Mouse (Mus musculus) forebrain, embryonic 13.5 days (tissue): ENCODE results near the gene AC131692.1. TPM values are rescaled to one million over a fixed set of nuclear protein-coding genes. Genes with fewer than 3 reads are reported as not detected.

ENCODE experiments used
- ATAC-seq: fragments of 200-750 bp; cut with Nextera tagmentation; 2 replicates; pipeline ENCODE4 v1.8.0; 2017
- H3K27ac ChIP-seq: fragments of 300-500 bp; sonication (generic); 2 replicates; pipeline ENCODE4 v1.5.1; 2015; ENCODE audit warnings: inconsistent platforms, mild to moderate bottlenecking, moderate library complexity
- H3K27me3 ChIP-seq: fragments of 300-500 bp; sonication (generic); 2 replicates; pipeline ENCODE4 v1.6.1; 2015; ENCODE audit warnings: mild to moderate bottlenecking, inconsistent platforms
- H3K36me3 ChIP-seq: fragments of 300-500 bp; sonication (generic); 2 replicates; pipeline ENCODE4 v1.6.1; 2015; ENCODE audit warnings: mild to moderate bottlenecking, inconsistent platforms; ENCODE audit not compliant: poor library complexity, severe bottlenecking
- H3K4me1 ChIP-seq: fragments of 300-500 bp; sonication (generic); 2 replicates; pipeline ENCODE4 v1.6.1; 2015; ENCODE audit warnings: inconsistent platforms
- H3K4me2 ChIP-seq: fragments of 300-500 bp; sonication (generic); 2 replicates; pipeline ENCODE4 v1.6.1; 2015; ENCODE audit warnings: inconsistent platforms, mild to moderate bottlenecking, moderate library complexity
- H3K4me3 ChIP-seq: fragments of 300-500 bp; sonication (generic); 2 replicates; pipeline ENCODE4 v1.5.1; 2015; ENCODE audit warnings: mild to moderate bottlenecking, inconsistent platforms
- H3K9ac ChIP-seq: fragments of 300-500 bp; sonication (generic); 2 replicates; pipeline ENCODE4 v1.6.1; 2015; ENCODE audit warnings: mild to moderate bottlenecking, inconsistent platforms
- H3K9me3 ChIP-seq: fragments of 300-500 bp; sonication (generic); replicated peaks from 2 replicates; pipeline ENCODE4 v1.6.1; 2016; ENCODE audit warnings: inconsistent platforms
- WGBS: fragments of 180-500 bp; shearing (Covaris S2); methylation state at CpG from one replicate; pipeline ENCODE4 v1.1.7; 2015; 5-methylcytosine and 5-hydroxymethylcytosine counted together
- polyA plus RNA-seq: library from polyadenylated mRNA; unstranded; fragments of >200 nt; fragmentation: Nextera tagmentation; extraction: Ambion mirVana; gene quantifications from 2 replicates; pipeline ENCODE4 v1.2.1, GENCODE M21; 2015

AC131692.1 gene
- 0.36 and 0.63 TPM in 2 replicates for polyA plus RNA-seq

DNA sequence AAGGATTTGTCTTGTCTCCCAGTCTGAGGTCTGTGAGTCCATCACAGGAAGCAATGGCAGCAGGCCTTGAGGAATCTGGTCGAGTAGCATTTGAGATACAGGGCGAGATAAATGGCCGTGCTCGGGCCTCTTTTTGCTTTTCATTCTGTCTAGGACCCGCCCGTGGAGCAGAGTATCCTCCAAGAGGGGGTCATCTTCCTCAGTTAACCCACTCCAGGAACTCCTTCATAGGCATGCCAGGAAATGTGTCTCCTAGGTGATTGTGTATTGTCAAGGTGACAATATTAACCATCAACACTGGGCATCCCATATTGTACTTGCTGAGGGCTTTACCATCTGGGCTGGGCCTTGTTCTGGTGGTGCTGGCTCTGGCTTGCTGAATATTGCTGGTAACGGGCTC is at the start of gene AC131692.1:
TSS of gene AC131692.1 (plus strand) at position 301 of the 400 bp plus-strand sequence.
- WGBS = 93% methylated on average over 7 of the region's 7 CpGs
- Histone ChIP-seq H3K9me3 (no peaks in the 10 kb centered on the region), H3K36me3 (peaks cover 64% of the 10 kb centered on the region), H3K27me3 (no peaks in the 10 kb centered on the region), H3K4me2 (no peak within 1 kb of the TSS), H3K4me1 (no peaks in the 10 kb centered on the region), H3K4me3 (no peak within 1 kb of the TSS), H3K9ac (no peak within 1 kb of the TSS), H3K27ac (no peak within 1 kb of the TSS)
- ATAC-seq = no peak

GRCm38 (mm10) chr19:6045366-6046293 is 48.6 kb upstream of the AC131692.1 start:
- Histone ChIP-seq H3K4me3 (peak overlapping the region; percentile 95), H3K9me3 (no peaks in the 10 kb centered on the region), H3K27ac (peak overlapping the region; percentile 98), H3K27me3 (no peaks in the 10 kb centered on the region), H3K4me2 (peak overlapping the region; percentile 99), H3K9ac (peak overlapping the region; percentile 95), H3K36me3 (peaks cover 26% of the 10 kb centered on the region), H3K4me1 (peaks cover 27% of the 10 kb centered on the region)
- 21% methylated on average over 20 of the region's 20 CpGs for WGBS
- peak; percentile 55 for ATAC-seq

DNA sequence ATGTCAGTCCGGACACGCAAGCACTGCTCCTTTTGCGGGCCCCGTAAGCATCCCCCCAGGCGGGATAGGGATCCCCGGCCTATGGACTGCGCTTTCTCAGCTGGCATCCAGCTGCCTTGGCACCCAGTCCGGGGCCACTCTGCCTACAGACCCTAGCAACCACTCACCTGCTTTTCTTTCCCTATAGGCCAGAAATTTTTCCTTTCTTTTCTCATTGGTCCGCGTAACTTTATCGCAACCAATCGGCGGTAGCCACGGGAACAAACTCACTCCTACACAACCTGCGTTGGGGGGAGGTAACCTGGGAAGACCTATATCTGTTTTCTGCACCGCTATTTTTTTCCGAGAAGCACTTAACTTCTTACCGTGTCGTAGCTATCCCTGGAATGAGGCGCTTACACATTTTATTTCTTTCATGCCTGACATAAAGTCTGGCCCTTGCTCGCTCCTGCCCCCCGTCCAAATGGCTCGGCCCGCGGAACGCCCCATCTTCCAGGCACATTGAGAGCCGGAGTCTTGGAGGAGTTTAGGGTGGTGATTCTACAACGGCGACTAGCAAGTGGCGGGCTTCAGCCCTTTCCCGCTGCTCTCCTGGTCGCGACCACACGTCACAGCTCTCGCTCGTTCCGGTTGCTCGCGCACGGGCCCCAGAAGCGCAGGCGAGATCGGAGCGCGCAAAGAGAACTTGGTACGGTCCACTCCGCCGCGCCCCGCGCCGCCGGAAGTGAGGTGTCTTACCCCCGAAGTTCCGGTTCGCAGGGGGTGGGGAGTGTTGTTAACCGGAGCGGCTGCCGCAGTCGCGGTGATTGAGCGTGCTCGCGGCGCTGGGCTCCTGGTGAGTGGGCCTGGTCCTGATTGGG is 47.7 kb upstream of the AC131692.1 start, which contains the start of gene Syvn1:
TSS of gene Syvn1 (plus strand) at position 283 of the 860 bp plus-strand sequence.
- H3K27ac ChIP-seq = peak within 1 kb of the TSS; percentile 98
- H3K27me3 ChIP-seq = no peaks in the 10 kb centered on the region
- peak; percentile 93 for ATAC-seq
- peaks cover 35% of the 10 kb centered on the region for H3K36me3 ChIP-seq
- H3K4me3 ChIP-seq = peak within 1 kb of the TSS; percentile 95
- H3K9ac ChIP-seq = peak within 1 kb of the TSS; percentile 95
- peaks cover 27% of the 10 kb centered on the region for H3K4me1 ChIP-seq
- WGBS = under 1% methylated on average over 65 of the region's 65 CpGs
- no peaks in the 10 kb centered on the region for H3K9me3 ChIP-seq
- H3K4me2 ChIP-seq = peak within 1 kb of the TSS; percentile 99

DNA sequence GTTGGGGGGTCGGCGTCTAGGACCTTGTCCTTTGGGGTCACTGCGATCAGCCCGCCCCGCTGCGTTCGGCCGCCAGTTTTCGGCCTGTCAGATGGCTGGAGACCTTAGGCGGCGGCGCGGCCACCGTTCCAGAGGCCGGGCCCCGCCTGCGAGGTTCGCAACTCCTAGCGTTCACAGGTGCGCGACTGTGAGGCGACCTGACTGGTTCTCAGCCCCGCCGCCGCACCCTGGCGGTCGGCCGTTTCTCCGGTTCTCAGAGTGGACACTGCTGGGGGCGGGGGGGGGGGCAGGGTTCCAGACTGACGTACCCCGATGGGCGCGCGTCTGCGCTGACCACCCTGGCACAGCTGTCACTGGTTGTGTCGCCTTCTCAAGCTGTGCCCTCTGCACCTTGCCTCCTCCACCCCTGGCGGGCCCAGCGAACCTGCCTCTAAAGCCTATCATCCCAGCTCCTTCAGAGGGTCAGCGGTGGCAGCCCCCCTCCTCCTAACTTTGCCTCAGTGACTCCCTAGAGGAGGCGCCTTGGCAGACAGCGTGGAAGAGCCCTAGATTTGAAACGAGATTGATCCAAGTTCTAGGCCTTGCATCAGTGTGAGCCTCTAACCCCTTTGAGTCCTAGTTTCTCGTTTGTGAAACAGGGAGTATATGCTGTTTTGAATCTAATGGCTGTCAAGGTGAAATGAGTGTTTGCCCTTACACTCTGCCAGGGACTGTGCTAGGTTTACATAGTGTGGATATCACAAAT is 46.9 kb upstream of the AC131692.1 start:
- no peaks in the 10 kb centered on the region for H3K9me3 ChIP-seq
- peak overlapping the region; percentile 99 for H3K4me2 ChIP-seq
- peaks cover 43% of the 10 kb centered on the region for H3K36me3 ChIP-seq
- 2% methylated on average over 39 of the region's 44 CpGs for WGBS
- peak overlapping the region; percentile 95 for H3K4me3 ChIP-seq
- peak; percentile 9 for ATAC-seq
- no peaks in the 10 kb centered on the region for H3K27me3 ChIP-seq
- H3K4me1 ChIP-seq = peaks cover 27% of the 10 kb centered on the region
- H3K27ac ChIP-seq = peak overlapping the region; percentile 98
- H3K9ac ChIP-seq = peak overlapping the region; percentile 95

DNA sequence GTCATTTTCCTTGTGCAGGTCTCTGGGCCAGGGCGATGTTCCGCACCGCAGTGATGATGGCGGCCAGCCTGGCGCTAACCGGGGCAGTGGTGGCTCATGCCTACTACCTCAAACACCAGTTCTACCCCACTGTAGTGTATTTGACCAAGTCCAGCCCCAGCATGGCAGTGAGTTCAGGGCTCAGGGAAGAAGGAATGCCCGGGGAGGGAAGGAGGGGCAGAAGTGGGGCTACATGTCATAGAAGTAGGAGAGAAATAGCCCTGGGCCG is 46.4 kb upstream of the AC131692.1 start:
- WGBS = 91% methylated on average over 8 of the region's 8 CpGs
- no peak for ATAC-seq

GRCm38 (mm10) chr19:6048681-6049410 is 45.4 kb upstream of the AC131692.1 start:
- H3K4me3 ChIP-seq = no peak overlapping the region; the same call in 1 of the 2 replicates
- peaks cover 59% of the 10 kb centered on the region for H3K36me3 ChIP-seq

More for the DNA sequence above, 46.4 kb upstream of the AC131692.1 start:
- Histone ChIP-seq H3K4me2 (peak overlapping the region; percentile 99), H3K27ac (no peak overlapping the region), H3K9ac (peak overlapping the region; percentile 95), H3K4me3 (peak overlapping the region; percentile 95), H3K36me3 (peaks cover 48% of the 10 kb centered on the region), H3K9me3 (no peaks in the 10 kb centered on the region), H3K27me3 (no peaks in the 10 kb centered on the region), H3K4me1 (peaks cover 27% of the 10 kb centered on the region)

GRCm38 (mm10) chr19:6052516-6052915 is 41.7 kb upstream of the AC131692.1 start:
- H3K4me3 ChIP-seq = no peak overlapping the region
- H3K4me2 ChIP-seq = no peak overlapping the region
- H3K36me3 ChIP-seq = peaks cover 79% of the 10 kb centered on the region
- no peak overlapping the region for H3K9ac ChIP-seq
- WGBS = 87% methylated on average over 7 of the region's 7 CpGs
- no peak overlapping the region for H3K27ac ChIP-seq
- H3K27me3 ChIP-seq = no peaks in the 10 kb centered on the region
- peaks cover 25% of the 10 kb centered on the region for H3K4me1 ChIP-seq
- H3K9me3 ChIP-seq = no peaks in the 10 kb centered on the region
- no peak for ATAC-seq

More at GRCm38 (mm10) chr19:6048681-6049410, 45.4 kb upstream of the AC131692.1 start:
- Histone ChIP-seq H3K9me3 (no peaks in the 10 kb centered on the region), H3K27ac (no peak overlapping the region), H3K9ac (no peak overlapping the region), H3K4me1 (peaks cover 27% of the 10 kb centered on the region), H3K4me2 (peak overlapping the region; percentile 99; the same call in 1 of the 2 replicates), H3K27me3 (no peaks in the 10 kb centered on the region)
- WGBS = 91% methylated on average over 11 of the region's 11 CpGs
- no peak for ATAC-seq

DNA sequence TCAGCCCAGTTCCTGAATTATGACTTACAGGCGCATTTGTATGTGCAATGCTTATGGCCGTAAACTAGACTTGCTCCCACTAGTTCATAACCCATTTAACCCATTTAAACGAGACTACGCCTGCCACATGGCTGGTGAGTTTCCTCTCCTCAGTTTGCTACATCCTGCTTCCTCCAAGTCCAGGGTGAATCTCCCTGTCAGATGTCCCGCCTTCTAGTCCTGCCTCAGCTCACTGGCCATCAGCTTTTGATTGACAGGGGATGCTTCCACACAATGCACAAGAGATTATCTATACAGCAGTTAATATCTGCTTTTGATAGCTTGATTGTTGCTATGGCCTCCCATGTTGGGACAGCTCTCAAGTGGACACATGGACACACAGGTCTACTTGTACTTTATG is 39.9 kb upstream of the AC131692.1 start:
- Histone ChIP-seq H3K4me1 (peaks cover 21% of the 10 kb centered on the region), H3K27ac (no peak overlapping the region), H3K9me3 (no peaks in the 10 kb centered on the region), H3K36me3 (peaks cover 73% of the 10 kb centered on the region), H3K4me2 (no peak overlapping the region), H3K9ac (no peak overlapping the region), H3K27me3 (no peaks in the 10 kb centered on the region), H3K4me3 (no peak overlapping the region)
- WGBS = 88% methylated on average over 5 of the region's 5 CpGs
- no peak for ATAC-seq

- H3K36me3 ChIP-seq = peaks cover 60% of the 10 kb centered on the region
Observed at GRCm38 (mm10) chr19:6056696-6057095, 37.5 kb upstream of the AC131692.1 start.

DNA sequence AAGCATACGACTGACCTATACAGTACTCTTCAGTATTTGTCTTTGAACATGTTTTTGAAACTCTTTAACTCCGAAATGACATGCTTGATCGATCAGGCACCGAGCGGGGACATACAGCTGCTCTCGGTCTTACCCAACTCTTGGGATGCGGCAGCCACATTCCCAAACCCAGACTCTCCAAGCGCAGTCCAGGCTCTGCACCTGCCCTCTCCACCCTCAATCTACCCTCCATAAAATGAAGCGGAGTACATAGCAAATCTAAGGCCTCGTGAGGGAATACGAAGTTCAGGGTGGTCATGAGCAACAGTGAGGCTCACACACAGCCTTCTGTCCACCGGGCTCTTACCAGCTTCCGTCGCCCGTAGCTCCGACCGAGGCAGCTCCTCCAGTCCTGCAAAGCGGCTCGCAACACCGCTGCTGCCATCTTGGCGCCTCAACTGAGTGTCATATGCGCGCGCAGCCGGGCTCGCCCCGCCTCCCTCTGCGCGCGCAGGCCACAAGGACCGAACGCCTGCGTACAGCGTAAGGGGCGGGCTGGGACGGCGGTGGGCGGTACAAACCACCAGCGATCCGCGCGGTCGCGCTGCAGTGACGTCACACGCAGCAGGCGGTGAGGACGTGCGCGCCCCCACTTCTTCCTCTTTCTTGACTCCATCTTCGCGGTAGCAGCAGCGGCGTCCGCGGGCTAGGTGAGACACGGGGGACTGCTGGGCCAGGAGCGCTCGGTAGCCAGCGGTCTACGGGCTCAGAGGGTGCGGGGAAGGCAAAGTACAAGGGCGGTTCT is 36.7 kb upstream of the AC131692.1 start, which contains the start of the genes Mrpl49 and Fau:
TSS of gene Mrpl49 (minus strand) at position 473 of the 784 bp plus-strand sequence.
TSS of gene Fau (plus strand) at position 532 of the 784 bp plus-strand sequence.
- Histone ChIP-seq H3K27me3 (no peaks in the 10 kb centered on the region), H3K9ac (peak within 1 kb of the TSS; percentile 95), H3K36me3 (peaks cover 52% of the 10 kb centered on the region), H3K4me2 (peak within 1 kb of the TSS; percentile 86), H3K4me3 (peak within 1 kb of the TSS; percentile 87), H3K27ac (peak within 1 kb of the TSS; percentile 70), H3K9me3 (no peaks in the 10 kb centered on the region), H3K4me1 (peaks cover 37% of the 10 kb centered on the region)
- ATAC-seq = peak; percentile 88
- WGBS = under 1% methylated on average over 61 of the region's 63 CpGs

More at GRCm38 (mm10) chr19:6056696-6057095, 37.5 kb upstream of the AC131692.1 start:
- Histone ChIP-seq H3K27me3 (no peaks in the 10 kb centered on the region), H3K4me1 (peaks cover 28% of the 10 kb centered on the region), H3K4me2 (peak overlapping the region; percentile 81), H3K27ac (no peak overlapping the region), H3K9ac (peak overlapping the region; percentile 95), H3K9me3 (no peaks in the 10 kb centered on the region), H3K4me3 (peak overlapping the region; percentile 87)
- ATAC-seq = no peak
- WGBS = 43% methylated on average over 4 of the region's 4 CpGs
